Mouse (Mus musculus): Measurements from ENCODE around the gene Kdelr1. TPM values are rescaled to one million over a fixed set of nuclear protein-coding genes. Genes with fewer than 3 reads are reported as not detected.
A peak's percentile ranks its signal among the peaks of the same experiment; 100 is the strongest.

Gene Kdelr1
- polyA plus RNA-seq, 2 experiments from 2014 or later, result 23.4 to 38.5 TPM

DNA sequence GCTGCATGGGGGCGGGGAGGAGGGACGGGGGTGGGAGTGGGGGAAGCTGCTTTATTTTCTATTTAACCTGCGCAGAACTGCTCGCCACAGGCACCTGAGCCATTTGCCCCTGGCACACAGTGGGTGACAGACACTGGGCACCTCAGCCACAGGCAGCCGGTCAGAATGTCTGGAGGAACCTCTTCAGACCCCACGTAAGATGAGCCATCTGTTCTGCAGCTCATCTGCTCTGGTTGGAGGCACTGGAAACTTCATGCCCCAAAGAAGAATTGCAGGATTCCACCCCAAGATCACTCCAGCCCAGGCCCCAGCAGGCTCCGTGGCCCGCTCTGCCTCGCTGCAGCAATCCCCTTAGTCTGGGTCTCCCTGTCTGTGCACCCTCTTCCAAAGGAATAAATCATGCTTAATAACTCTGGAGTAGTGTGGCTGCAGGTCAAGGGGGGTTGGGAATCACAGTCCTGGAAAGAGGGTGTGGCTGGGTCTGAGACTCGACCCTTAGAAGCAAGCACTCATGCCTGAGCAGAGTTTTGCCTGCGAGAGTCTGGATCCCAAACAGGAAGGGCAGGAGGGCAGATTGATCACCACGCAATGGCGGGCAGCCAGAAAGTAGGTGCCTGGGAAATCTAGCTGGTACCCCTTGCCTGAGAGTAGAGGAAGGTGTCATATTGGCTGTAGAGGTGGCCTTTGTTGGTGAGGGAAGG lies 44.6 kb downstream of the Kdelr1 start:
- no peak for ATAC-seq

DNA sequence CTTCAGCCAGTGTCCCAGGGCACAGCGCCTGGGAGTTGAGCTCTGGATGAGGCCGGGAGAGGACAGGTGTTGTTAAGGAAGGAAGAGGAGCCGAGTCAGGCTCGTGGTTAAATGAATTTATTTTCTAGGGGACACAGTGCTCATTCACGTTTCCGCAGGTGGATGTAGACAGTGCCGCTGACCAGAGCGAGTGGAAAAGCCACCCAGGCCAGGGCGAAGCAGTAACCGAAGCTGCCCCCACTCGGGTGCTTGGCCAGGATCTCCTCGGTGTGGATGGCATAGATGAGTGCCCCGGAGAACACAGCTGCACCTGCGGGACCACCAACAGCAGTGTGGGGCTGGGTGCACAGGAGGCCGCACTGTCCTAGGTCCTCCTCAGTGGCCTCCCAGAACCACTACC lies 45.4 kb downstream of the Kdelr1 start:
- no peak for ATAC-seq

DNA sequence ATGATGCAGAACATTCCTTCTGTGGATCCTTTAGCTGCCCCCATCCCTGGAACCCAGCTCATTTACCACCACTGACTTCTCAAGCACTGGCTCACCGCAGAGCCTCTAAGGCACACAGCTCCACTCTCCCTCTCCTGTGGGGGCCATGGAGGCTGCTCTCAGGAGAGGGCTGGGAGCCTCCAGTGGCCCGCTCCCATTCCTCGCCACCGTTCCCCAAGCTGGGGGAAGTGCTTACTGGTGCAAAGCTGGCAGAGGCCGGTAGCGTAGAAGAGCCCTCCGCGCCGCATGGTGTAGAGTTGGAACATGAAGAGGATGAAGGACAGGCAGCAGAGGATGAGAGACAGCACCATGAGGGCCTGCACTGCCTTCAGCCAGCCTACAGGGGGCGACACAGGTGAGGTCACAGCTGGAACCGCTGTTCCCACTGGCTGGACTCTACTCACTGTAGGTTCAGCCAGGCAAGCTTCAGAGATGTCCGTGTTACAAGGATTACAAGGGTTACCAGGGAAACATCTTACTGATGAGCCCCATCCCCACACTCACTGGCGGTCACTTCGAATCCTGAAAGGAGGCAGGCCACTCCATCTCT lies 46.6 kb downstream of the Kdelr1 start:
- ATAC-seq, result no peak

DNA sequence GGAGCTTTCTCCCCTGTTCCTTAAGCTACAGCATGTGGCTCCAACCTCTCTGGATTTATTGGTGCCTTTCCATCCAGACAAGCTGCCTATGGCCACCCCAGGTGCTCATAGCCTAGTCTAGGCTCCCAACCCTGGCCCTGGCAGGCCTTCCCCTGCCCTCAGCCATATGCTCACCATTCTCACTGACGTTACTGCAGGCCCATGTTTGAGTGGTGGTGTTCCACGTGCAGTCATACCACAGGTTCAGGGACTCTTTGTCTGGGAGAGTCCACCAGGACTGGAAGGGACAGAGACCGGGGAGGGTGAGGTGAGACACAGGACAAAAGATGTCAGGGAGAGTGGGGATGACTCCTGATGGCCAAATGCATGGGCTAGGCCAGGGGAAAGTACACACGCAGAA lies 47.2 kb downstream of the Kdelr1 start:
- no peak for ATAC-seq

DNA sequence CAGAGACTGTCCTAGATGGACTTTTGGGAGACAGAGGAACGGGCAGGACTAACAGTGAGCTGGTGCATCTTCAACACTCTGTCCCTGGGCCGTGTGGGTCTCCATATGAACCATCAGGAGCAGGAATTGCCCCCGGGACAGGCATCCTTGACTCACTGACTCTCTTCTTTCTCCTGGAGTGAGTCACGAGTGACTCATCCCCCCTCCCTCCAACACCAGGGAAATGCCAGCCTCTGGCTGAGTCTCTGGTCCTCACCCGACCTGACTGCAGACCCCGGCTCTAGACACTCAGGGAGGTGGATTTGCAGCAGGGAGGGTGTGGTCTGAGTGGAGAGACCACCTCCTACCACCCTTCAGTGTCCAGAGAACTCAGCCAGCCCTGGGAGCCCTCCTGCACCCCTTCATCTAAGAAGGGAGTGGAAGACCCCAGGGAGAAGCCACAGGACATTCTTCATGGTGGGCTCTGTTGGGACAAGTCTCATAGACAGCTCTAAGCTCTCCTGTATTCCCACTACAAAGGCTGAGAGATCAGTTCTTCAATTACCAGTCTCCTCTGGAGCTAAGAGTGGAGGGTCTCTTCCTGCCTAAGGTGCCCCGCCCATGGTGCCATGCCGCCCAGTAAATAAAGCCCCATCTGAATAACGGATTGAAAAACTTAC lies 48.1 kb downstream of the Kdelr1 start:
- ATAC-seq, result no peak

DNA sequence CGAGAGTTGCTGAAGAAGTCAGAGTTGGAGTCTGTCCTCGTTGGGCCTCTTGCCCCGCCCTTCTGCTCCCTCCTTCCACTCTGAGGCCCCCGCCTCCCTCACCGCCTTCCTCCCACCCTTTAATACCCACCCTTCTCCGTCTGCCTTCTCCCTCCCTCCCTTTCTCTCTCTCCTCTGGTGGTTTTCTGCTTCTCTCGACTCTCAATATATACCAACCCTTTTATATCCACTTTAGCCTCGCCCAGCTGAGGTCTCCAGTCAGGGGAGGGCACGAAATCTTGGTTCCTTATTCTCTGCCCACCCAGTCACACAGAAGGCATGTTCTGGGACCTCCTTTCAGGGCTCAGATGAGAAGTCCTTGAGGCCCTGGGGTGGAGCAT lies 48.7 kb downstream of the Kdelr1 start, which contains the start of gene Emp3:
Gene Emp3, minus strand, starts transcription at position 163 of the 380 bp plus-strand sequence.
- ATAC-seq, result peak; percentile 13

DNA sequence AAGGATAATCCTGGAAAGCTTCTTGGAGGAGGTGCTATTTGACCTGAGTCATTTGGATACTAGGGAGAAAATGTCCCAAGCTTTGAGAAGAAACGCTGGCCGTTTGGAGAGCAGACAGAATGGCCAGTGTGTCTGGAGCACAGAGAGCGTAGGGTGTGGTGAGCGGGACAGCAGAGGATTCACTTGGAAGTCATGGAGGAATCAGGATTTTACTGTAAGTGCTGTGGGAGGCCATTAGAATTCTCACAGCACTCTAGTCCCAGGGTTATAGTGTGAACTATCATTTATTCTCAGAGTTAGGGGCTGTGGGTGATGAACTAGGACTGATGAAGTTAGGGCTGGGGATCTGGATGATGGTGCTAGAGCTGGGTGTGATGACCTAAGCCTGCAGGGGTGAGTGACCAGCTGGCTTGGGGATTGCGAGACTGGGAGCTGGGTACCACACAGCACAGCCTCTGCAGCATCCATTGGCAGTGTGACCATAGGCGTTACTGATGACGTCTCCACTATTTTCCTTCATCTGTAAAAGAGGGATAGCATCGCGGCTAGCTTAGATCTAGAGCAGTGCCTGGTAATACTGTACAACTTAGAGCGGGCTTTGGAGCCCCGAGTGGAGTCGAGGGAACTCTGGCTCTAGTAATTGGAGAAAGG lies 49.5 kb downstream of the Kdelr1 start:
- no peak for ATAC-seq

DNA sequence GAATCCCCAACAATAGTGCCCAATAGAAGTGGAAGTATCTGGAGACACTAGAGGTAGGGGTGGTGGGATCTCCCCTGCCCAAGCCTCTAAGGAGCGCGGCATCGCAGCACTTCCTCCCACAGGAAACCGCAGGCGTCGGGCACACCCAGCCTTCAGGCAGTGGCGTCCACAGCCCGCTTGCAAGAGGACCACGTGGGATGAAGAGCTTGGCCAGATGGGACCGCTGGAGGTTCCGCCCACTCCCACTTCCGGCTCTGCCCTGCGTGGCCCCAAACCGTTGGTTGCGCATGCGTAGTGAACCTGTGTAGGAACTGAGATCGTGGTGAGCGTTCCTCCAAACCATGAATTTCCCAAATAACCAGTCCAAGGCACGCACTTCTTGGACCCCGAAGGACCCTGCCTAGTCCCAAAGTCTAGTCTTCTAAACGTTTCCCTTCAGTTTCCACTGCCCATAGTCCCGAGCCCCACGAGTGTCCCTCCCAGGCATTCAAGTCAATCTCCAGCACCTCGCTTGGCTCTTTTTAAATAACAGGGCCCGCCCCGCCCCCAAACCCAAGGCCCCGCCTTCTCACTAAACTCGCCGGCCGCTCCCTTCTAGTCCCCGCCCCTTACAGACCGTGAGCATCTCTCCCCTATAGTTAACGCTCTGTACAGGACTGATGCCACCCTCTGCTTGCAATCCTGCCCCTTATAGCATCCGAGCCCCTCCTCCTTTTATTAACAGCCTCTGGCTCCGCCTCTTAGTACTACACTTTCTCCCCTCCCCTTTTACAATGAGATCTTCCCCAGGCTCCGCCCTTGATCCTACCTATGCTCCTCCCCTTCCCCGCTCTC lies 50.6 kb downstream of the Kdelr1 start:
- ATAC-seq, result peak; percentile 82

DNA sequence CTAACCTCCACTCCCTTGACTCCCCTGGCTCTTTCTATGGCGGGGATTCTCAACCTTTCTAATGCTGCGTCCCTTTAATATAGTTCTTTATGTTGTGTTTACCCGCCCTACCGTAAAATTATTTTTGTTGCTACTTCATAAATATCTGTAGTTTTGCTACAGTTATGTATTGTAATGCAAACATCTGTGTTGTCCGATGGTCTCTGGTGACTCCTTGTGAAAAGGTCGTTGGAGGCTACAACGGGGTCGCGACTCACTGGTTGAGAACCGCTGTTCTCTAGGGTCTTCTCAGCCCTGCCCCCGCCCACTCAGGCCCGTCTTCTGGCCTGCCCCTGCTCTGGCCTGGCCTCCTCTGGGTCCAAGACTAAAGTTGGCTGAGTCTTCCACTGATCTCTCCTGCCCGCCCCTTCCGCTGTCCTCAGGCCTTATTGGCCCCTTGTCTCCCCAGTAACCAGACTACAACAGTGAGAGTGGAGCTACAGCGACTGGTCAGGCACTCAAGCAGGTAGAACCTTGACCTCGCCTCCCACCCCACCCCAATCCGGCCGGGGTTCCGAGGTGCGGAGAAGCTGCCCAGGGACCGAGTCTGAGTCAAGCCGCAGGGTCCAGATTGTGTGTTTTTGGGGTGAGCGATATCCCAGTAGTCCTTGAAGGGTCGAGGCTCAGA lies 51.3 kb downstream of the Kdelr1 start, which contains the start of gene Ccdc114:
Gene Ccdc114, plus strand, starts transcription at position 311 of the 667 bp plus-strand sequence.
- no peak for ATAC-seq

DNA sequence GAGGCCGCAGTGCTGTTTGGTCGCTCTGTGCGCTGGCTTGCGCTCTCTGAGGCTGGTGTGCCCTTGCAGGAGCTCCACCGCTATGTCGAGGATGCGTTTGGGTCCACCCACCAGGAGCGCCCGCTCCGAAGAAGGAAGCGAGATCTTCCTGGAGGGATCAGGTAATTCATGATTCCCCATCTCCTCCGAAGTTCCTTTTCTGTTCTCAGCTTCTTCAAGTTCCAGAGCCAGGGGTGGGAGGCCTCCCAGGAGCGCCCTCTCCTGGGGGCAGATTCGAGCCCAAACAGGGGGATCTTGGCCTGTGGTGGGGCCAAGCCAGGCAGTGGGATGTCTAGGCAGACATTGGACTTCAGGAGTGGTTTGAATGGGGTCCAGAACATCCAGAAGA lies 51.9 kb downstream of the Kdelr1 start:
- ATAC-seq, result no peak

DNA sequence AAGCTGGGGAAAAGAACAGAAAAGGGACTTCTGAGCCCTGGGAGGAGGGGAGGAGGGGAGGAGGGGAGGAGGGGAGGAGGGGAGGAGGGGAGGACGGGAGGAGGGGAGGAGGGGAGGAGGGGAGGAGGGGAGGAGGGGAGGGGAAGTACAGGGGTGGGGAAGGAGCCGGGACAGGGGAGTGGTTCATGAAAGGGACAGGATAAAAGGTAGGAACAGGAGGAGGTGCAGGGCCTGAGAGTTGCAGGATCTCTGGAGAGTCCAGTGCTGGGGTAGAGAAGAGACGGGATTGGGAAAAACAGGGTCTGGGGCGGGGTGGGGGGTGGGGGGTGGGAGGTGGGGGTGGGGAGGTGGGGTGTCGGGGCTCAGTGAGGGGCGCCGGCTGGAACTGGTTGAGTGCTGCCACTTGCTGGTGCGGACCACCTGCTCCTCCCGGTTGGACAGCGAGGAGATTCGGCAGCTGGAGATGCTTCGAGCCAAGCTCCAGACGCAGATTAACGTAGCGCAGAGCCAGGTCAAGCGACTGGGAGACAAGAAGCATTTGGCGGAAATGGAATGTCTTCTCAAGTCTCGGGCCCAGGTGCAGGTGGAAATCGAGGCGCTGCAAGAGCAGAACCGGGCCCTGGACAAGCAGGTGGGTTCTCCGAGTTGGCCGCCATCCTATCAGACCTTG lies 56.2 kb downstream of the Kdelr1 start:
- no peak for ATAC-seq

DNA sequence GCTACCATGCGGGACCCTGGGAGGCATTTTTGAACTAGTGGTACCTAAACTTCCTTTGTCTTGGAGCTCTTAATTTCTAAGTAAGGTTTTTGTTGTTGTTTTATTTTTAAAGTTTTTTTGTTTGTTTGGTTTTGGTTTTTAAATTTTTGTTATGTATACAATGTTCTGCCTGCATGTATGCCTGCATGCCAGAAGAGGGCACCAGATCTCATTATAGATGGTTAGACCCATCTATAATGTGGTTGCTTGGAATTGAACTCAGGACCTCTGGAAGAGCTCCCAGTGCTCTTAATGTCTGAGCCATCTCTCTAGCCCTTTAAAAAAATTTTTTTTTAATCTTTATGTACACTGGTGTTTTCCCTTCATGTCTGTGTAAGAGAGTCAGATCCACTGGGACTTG lies 57.1 kb downstream of the Kdelr1 start:
- no peak for ATAC-seq

Other genes with a start within 250 kb of the Kdelr1 start
- gene Rasip1, start 245.3 kb upstream of the Kdelr1 start, polyA plus RNA-seq (2017; shearing (Covaris generic)), result under 1 TPM in 1 of 2 experiments, not detected in 1; 0.50 TPM
- gene Mamstr, start 232.8 kb upstream of the Kdelr1 start, polyA plus RNA-seq (2017; shearing (Covaris generic)), result not detected
- not detected for gene Fut2, start 206.4 kb upstream of the Kdelr1 start, polyA plus RNA-seq (2017; shearing (Covaris generic))
- not detected for gene Ntn5, start 188.8 kb upstream of the Kdelr1 start, polyA plus RNA-seq (2017; shearing (Covaris generic))
- gene Sec1, start 178.4 kb upstream of the Kdelr1 start, polyA plus RNA-seq (2017; shearing (Covaris generic)), result not detected
- gene Car11, start 172.9 kb upstream of the Kdelr1 start, polyA plus RNA-seq (2017; shearing (Covaris generic)), result under 1 TPM in 1 of 2 experiments, not detected in 1; 0.51 TPM
- 1 to 10 TPM; 5.2 to 8.5 TPM for gene Dbp, start 167.7 kb upstream of the Kdelr1 start, polyA plus RNA-seq (2017; shearing (Covaris generic))
- gene Rpl18, start 157.3 kb upstream of the Kdelr1 start, polyA plus RNA-seq (2017; shearing (Covaris generic)), result 1,000 to 10,000 TPM; 2,566 to 2,766 TPM
- 10 to 100 TPM; 10.2 to 19.6 TPM for gene Sphk2, start 154.8 kb upstream of the Kdelr1 start, polyA plus RNA-seq (2017; shearing (Covaris generic))
- gene Fam83e, start 151.6 kb upstream of the Kdelr1 start, polyA plus RNA-seq (2017; shearing (Covaris generic)), result not detected
- not detected for gene Spaca4, start 147.0 kb upstream of the Kdelr1 start, polyA plus RNA-seq (2017; shearing (Covaris generic))
- gene Lmtk3, start 89.0 kb upstream of the Kdelr1 start, polyA plus RNA-seq (2017; shearing (Covaris generic)), result not detected
- 1 to 10 TPM; 2.5 to 6.6 TPM for gene Sult2b1, start 88.1 kb upstream of the Kdelr1 start, polyA plus RNA-seq (2017; shearing (Covaris generic))
- 10 to 100 TPM; 13.0 to 14.4 TPM for gene Cyth2, start 58.2 kb upstream of the Kdelr1 start, polyA plus RNA-seq (2017; shearing (Covaris generic))
- not detected for gene Kcnj14, start 48.0 kb upstream of the Kdelr1 start, polyA plus RNA-seq (2017; shearing (Covaris generic))
- 10 to 100 TPM; 16.1 to 25.3 TPM for gene Grwd1, start 41.8 kb upstream of the Kdelr1 start, polyA plus RNA-seq (2017; shearing (Covaris generic))
- not detected for gene Grin2d, start 5.6 kb downstream of the Kdelr1 start, polyA plus RNA-seq (2017; shearing (Covaris generic))
- not detected for gene Syngr4, start 23.9 kb downstream of the Kdelr1 start, polyA plus RNA-seq (2017; shearing (Covaris generic))
- 1 to 10 TPM; 5.8 to 6.2 TPM for gene Tmem143, start 24.2 kb downstream of the Kdelr1 start, polyA plus RNA-seq (2017; shearing (Covaris generic))
- 100 to 1,000 TPM; 683 to 699 TPM for gene Emp3, start 48.6 kb downstream of the Kdelr1 start, polyA plus RNA-seq (2017; shearing (Covaris generic))
- gene Ccdc114, start 51.3 kb downstream of the Kdelr1 start, polyA plus RNA-seq (2017; shearing (Covaris generic)), result 1 to 10 TPM in 1 of 2 experiments, under 1 TPM in 1; 0.96 to 2.2 TPM
- gene Abcc6, start 157.5 kb downstream of the Kdelr1 start, polyA plus RNA-seq (2017; shearing (Covaris generic)), result not detected
- 10 to 100 TPM; 17.1 to 20.4 TPM for gene Nomo1, start 160.9 kb downstream of the Kdelr1 start, polyA plus RNA-seq (2017; shearing (Covaris generic))
- not detected for gene Kcnj11, start 228.0 kb downstream of the Kdelr1 start, polyA plus RNA-seq (2017; shearing (Covaris generic))

Measured in activated CD4-positive, CD25-positive, alpha-beta regulatory T cell, adult 4 months (primary cell).